Mouse (Mus musculus) liver, postnatal 0 days (tissue): Measurements from ENCODE around the gene Lipc. TPM values are rescaled to one million over a fixed set of nuclear protein-coding genes. Genes with fewer than 3 reads are reported as not detected.
A peak's percentile ranks its signal among the peaks of the same experiment; 100 is the strongest.

ENCODE experiments used
- ATAC-seq: fragments of 200-750 bp; cut with Nextera tagmentation; 2 replicates; pipeline ENCODE4 v1.8.0; 2017; ENCODE audit warnings: mild to moderate bottlenecking, moderate library complexity
- DNase-seq: peaks from one replicate; pipeline ENCODE4 v3.0.0-alpha.2; 2016
- H3K27ac ChIP-seq: fragments of 300-500 bp; sonication (generic); 2 replicates; pipeline ENCODE4 v1.5.1; 2014; ENCODE audit warnings: antibody characterized with exemption, moderate library complexity, mild to moderate bottlenecking, low read depth
- H3K27me3 ChIP-seq: fragments of 300-500 bp; sonication (generic); 2 replicates; pipeline ENCODE4 v1.6.1; 2014; ENCODE audit warnings: low read length, control low read depth, mixed read lengths; ENCODE audit not compliant: insufficient read depth
- H3K36me3 ChIP-seq: fragments of 300-500 bp; sonication (generic); replicated peaks from 2 replicates; pipeline ENCODE4 v1.6.1; 2014; ENCODE audit warnings: mild to moderate bottlenecking, control low read depth, low read length, moderate library complexity, mixed read lengths; ENCODE audit not compliant: insufficient read depth
- H3K4me1 ChIP-seq: fragments of 300-500 bp; sonication (generic); 2 replicates; pipeline ENCODE4 v1.6.1; 2014; ENCODE audit warnings: antibody characterized with exemption, mild to moderate bottlenecking, control low read depth; ENCODE audit not compliant: insufficient read depth
- H3K4me2 ChIP-seq: fragments of 300-500 bp; sonication (generic); 2 replicates; pipeline ENCODE4 v1.6.1; 2014; ENCODE audit warnings: low read depth, mild to moderate bottlenecking, low read length, moderate library complexity, mixed read lengths
- H3K4me3 ChIP-seq: fragments of 300-500 bp; sonication (generic); 2 replicates; pipeline ENCODE4 v1.5.1; 2014; ENCODE audit warnings: low read depth, low read length
- H3K9ac ChIP-seq: fragments of 300-500 bp; sonication (generic); replicated peaks from 2 replicates; pipeline ENCODE4 v1.6.1; 2014; ENCODE audit warnings: mild to moderate bottlenecking, moderate library complexity
- H3K9me3 ChIP-seq: fragments of 300-500 bp; sonication (generic); 2 replicates; pipeline ENCODE4 v1.6.1; 2016; ENCODE audit warnings: mild to moderate bottlenecking, control low read depth, low read length, mixed read lengths
- CTCF ChIP-seq: sonication (generic); IDR thresholded peaks from 2 replicates; pipeline ENCODE4 v1.5.1; 2016; ENCODE audit warnings: antibody characterized with exemption, low read depth
- EP300 ChIP-seq: IDR thresholded peaks from 2 replicates; pipeline ENCODE4 v1.6.1; 2016; ENCODE audit warnings: antibody characterized with exemption, low read depth, mild to moderate bottlenecking
- WGBS: fragments of 180-500 bp; shearing (Covaris S2); extraction: QIAGEN DNeasy Blood & Tissue Kit; methylation state at CpG from one replicate; pipeline ENCODE4 v1.1.7; 2014; ENCODE audit not compliant: insufficient replicate concordance; 5-methylcytosine and 5-hydroxymethylcytosine counted together
- polyA plus RNA-seq: library from polyadenylated mRNA; unstranded; fragments of >200 nt; fragmentation: Nextera tagmentation; extraction: Ambion mirVana; gene quantifications from 2 replicates; pipeline ENCODE4 v1.2.1, GENCODE M21; 2015

Lipc gene
- polyA plus RNA-seq, 1 experiment from 2014 or later: 108 TPM

GRCm38 (mm10) chr9:70911163-70911562, 40.9 kb downstream of the Lipc start:
- H3K9ac ChIP-seq: no peak overlapping the region
- no peak for ATAC-seq
- no peak overlapping the region for H3K27ac ChIP-seq
- H3K4me3 ChIP-seq: no peak overlapping the region
- DNase-seq: no peak
- no peaks in the 10 kb centered on the region for H3K9me3 ChIP-seq
- H3K27me3 ChIP-seq: no peaks in the 10 kb centered on the region
- H3K36me3 ChIP-seq: no peaks in the 10 kb centered on the region
- H3K4me1 ChIP-seq: peaks cover 26% of the 10 kb centered on the region
- no peak overlapping the region for H3K4me2 ChIP-seq
- TF ChIP-seq EP300 (no peak), CTCF (no peak)
- 81% methylated on average over 4 of the region's 4 CpGs for WGBS

GRCm38 (mm10) chr9:70910351-70910750, 41.7 kb downstream of the Lipc start:
- ATAC-seq: 0 out of 2 replicates have a peak, but pooled peaks have one; percentile 14
- H3K4me2 ChIP-seq: no peak overlapping the region
- no peak for DNase-seq
- 0 out of 2 replicates have a peak overlapping the region, but pooled peaks have one; percentile 26 for H3K27ac ChIP-seq
- H3K4me3 ChIP-seq: no peak overlapping the region
- TF ChIP-seq CTCF (no peak), EP300 (no peak)
- H3K4me1 ChIP-seq: peaks cover 20% of the 10 kb centered on the region
- no peaks in the 10 kb centered on the region for H3K27me3 ChIP-seq
- H3K9ac ChIP-seq: no peak overlapping the region
- H3K9me3 ChIP-seq: no peaks in the 10 kb centered on the region
- no peaks in the 10 kb centered on the region for H3K36me3 ChIP-seq
- 62% methylated on average over 6 of the region's 6 CpGs for WGBS

- no peaks in the 10 kb centered on the region for H3K36me3 ChIP-seq
- ATAC-seq (no peak), DNase-seq (no peak)
- no peak overlapping the region for H3K4me2 ChIP-seq
- no peak overlapping the region for H3K27ac ChIP-seq
- H3K9ac ChIP-seq: no peak overlapping the region
- TF ChIP-seq EP300: no peak
- no peak for TF ChIP-seq CTCF
- no peak overlapping the region for H3K4me3 ChIP-seq
- no peaks in the 10 kb centered on the region for H3K27me3 ChIP-seq
- WGBS: 87% methylated on average over 11 of the region's 11 CpGs
- H3K9me3 ChIP-seq: no peaks in the 10 kb centered on the region
- H3K4me1 ChIP-seq: no peaks in the 10 kb centered on the region
Measured at GRCm38 (mm10) chr9:70902821-70903730, 49.0 kb downstream of the Lipc start.

GRCm38 (mm10) chr9:70894201-70894600, 57.8 kb downstream of the Lipc start:
- Histone ChIP-seq H3K27ac (peak overlapping the region; percentile 1; the same call in 1 of the 2 replicates), H3K4me3 (no peak overlapping the region), H3K36me3 (no peaks in the 10 kb centered on the region), H3K4me2 (no peak overlapping the region), H3K27me3 (no peaks in the 10 kb centered on the region), H3K4me1 (peaks cover 58% of the 10 kb centered on the region), H3K9me3 (no peaks in the 10 kb centered on the region), H3K9ac (no peak overlapping the region)
- TF ChIP-seq CTCF: no peak
- no peak for TF ChIP-seq EP300
- ATAC-seq (peak; percentile 22; the same call in 1 of the 2 replicates), DNase-seq (no peak)
- WGBS: 74% methylated on average over 1 of the region's 1 CpGs

- Histone ChIP-seq H3K9ac (no peak overlapping the region), H3K9me3 (no peaks in the 10 kb centered on the region), H3K4me2 (no peak overlapping the region), H3K36me3 (no peaks in the 10 kb centered on the region), H3K4me1 (peaks cover 61% of the 10 kb centered on the region), H3K4me3 (no peak overlapping the region), H3K27me3 (no peaks in the 10 kb centered on the region), H3K27ac (peak overlapping the region; percentile 66; the same call in 1 of the 2 replicates)
- ATAC-seq: no peak
- no peak for DNase-seq
- WGBS: 48% methylated on average over 3 of the region's 3 CpGs
- TF ChIP-seq CTCF: no peak
- TF ChIP-seq EP300: no peak
Measured at GRCm38 (mm10) chr9:70893526-70893925, 58.5 kb downstream of the Lipc start.

- H3K27ac ChIP-seq: peak overlapping the region; percentile 66; the same call in 1 of the 2 replicates
- no peak overlapping the region for H3K4me3 ChIP-seq
- no peak overlapping the region for H3K9ac ChIP-seq
- peaks cover 61% of the 10 kb centered on the region for H3K4me1 ChIP-seq
- no peak for ATAC-seq
- peak overlapping the region; percentile 24; the same call in 1 of the 2 replicates for H3K4me2 ChIP-seq
- no peaks in the 10 kb centered on the region for H3K9me3 ChIP-seq
- H3K36me3 ChIP-seq: no peaks in the 10 kb centered on the region
- WGBS: 61% methylated on average over 5 of the region's 5 CpGs
- DNase-seq: no peak
- H3K27me3 ChIP-seq: no peaks in the 10 kb centered on the region
- TF ChIP-seq EP300 (0 out of 2 replicates have a peak, but pooled peaks have one; percentile 23), CTCF (no peak)
Measured at GRCm38 (mm10) chr9:70892627-70893026, 59.4 kb downstream of the Lipc start.
